Mouse (Mus musculus) lung, embryonic 16.5 days (tissue): ENCODE measurements around the gene Cckar. TPM values are rescaled to one million over a fixed set of nuclear protein-coding genes. Genes with fewer than 3 reads are reported as not detected.
"Not testable (repeated sequence)": the region's sequence is repeated elsewhere in the genome, so short reads cannot be mapped to it uniquely, and the experiment has no call there.

Experiments used
- ATAC-seq: fragments of 200-750 bp; cut with Nextera tagmentation; 2 replicates; pipeline ENCODE4 v1.8.0; 2017; ENCODE audit warnings: low read depth, mild to moderate bottlenecking, moderate library complexity
- H3K27ac ChIP-seq: fragments of 300-500 bp; sonication (generic); 2 replicates; pipeline ENCODE4 v1.5.1; 2014; ENCODE audit warnings: mild to moderate bottlenecking, control low read depth, low read length
- H3K27me3 ChIP-seq: fragments of 300-500 bp; sonication (generic); 2 replicates; pipeline ENCODE4 v1.6.1; 2014; ENCODE audit warnings: low read depth, low read length, mixed read lengths; ENCODE audit not compliant: control insufficient read depth, insufficient read depth
- H3K36me3 ChIP-seq: fragments of 300-500 bp; sonication (generic); 2 replicates; pipeline ENCODE4 v1.6.1; 2014; ENCODE audit warnings: low read length; ENCODE audit not compliant: control insufficient read depth, insufficient read depth
- H3K4me1 ChIP-seq: fragments of 300-500 bp; sonication (generic); replicated peaks from 2 replicates; pipeline ENCODE4 v1.6.1; 2014; ENCODE audit warnings: low read length, mixed read lengths; ENCODE audit not compliant: control insufficient read depth, insufficient read depth
- H3K4me2 ChIP-seq: fragments of 300-500 bp; sonication (generic); 2 replicates; pipeline ENCODE4 v1.6.1; 2014; ENCODE audit warnings: low read depth, low read length, control low read depth
- H3K4me3 ChIP-seq: fragments of 300-500 bp; sonication (generic); 2 replicates; pipeline ENCODE4 v1.5.1; 2014; ENCODE audit warnings: mild to moderate bottlenecking, low read length, control low read depth
- H3K9ac ChIP-seq: fragments of 300-500 bp; sonication (generic); 2 replicates; pipeline ENCODE4 v1.6.1; 2014; ENCODE audit warnings: low read length, control low read depth
- H3K9me3 ChIP-seq: fragments of 300-500 bp; sonication (generic); 2 replicates; pipeline ENCODE4 v1.6.1; 2016; ENCODE audit warnings: low read length; ENCODE audit not compliant: control insufficient read depth
- WGBS: fragments of 180-500 bp; shearing (Covaris S2); extraction: QIAGEN DNeasy Blood & Tissue Kit; methylation state at CpG from one replicate; pipeline ENCODE4 v1.1.7; 2014; 5-methylcytosine and 5-hydroxymethylcytosine counted together
- polyA plus RNA-seq: library from polyadenylated mRNA; unstranded; fragments of >200 nt; fragmentation: Nextera tagmentation; extraction: Ambion mirVana; gene quantifications from 2 replicates; pipeline ENCODE4 v1.2.1, GENCODE M21; 2015

Cckar gene
- polyA plus RNA-seq, 1 experiment from 2014 or later, result 48.7 TPM

DNA sequence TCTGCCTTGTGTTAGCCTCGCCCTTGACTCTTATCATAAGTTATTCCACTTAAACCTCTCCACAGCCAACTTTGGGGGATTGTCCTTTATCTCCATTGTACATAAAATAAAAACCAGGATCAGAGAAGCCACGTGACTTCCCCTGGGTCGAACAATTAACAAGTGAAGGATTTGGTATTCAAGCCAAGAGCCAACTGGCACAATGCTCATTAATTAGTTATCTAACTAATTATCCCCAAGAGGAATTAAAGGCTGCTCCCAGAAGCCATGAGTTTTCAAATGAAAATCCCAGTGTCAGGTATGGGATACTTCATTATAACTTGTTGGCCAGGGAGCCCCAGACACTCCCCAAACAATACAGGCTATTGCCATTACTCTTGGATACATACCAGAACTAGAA lies 23.6 kb downstream of the Cckar start:
- no peaks in the 10 kb centered on the region for H3K36me3 ChIP-seq
- H3K27ac ChIP-seq, result no peak overlapping the region
- H3K4me3 ChIP-seq, result no peak overlapping the region
- 43% methylated on average over 3 of the region's 3 CpGs for WGBS
- H3K9ac ChIP-seq, result no peak overlapping the region
- H3K4me1 ChIP-seq, result peaks cover 5% of the 10 kb centered on the region; the same call in 1 of the 2 replicates
- no peak overlapping the region for H3K4me2 ChIP-seq
- ATAC-seq, result peak; percentile 32; the same call in 1 of the 2 replicates
- H3K9me3 ChIP-seq, result no peaks in the 10 kb centered on the region
- no peaks in the 10 kb centered on the region for H3K27me3 ChIP-seq

GRCm38 (mm10) chr5:53679651-53680050 lies 27.9 kb downstream of the Cckar start:
- ATAC-seq, result no peak
- WGBS, result 58% methylated on average over 6 of the region's 6 CpGs
- H3K27ac ChIP-seq, result no peak overlapping the region

DNA sequence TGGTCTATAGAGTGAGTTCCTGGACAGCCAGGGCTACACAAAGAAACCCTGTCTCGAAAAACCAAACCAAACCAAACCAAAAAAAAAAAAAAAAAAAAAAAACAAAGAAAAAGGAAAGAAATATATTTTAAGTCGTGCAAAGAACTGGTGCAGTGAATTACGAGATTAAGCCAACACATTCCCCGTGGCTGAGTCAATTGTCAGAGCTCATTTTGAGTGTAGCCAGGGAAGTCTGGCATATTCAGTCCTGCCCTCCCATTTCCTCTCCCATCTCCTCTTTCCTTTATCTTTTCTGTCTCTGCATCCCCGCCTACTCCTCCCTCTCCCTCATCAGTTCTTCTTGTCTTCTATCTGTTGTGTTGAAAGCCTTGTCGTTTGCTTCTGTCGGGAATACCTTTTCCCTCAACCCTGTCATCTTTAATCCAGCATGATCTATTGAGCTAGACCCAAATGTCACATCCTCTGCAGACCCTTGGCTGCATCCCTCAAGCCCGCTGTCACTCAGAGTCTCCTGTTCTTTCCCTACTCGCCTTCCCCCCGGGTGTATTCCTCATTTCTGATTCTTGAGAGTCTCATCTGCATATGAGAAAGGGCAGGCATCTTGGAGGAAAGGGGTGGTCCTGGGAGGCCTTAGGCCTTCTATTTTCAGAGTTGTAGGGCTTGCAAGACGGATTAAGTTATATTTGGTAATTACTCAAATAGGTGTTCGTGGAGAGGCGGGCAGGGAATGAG lies 29.3 kb downstream of the Cckar start:
- Histone ChIP-seq H3K36me3 (no peaks in the 10 kb centered on the region), H3K27ac (no peak overlapping the region), H3K4me3 (no peak overlapping the region), H3K4me2 (no peak overlapping the region), H3K4me1 (no peaks in the 10 kb centered on the region; the same call in 1 of the 2 replicates), H3K9ac (no peak overlapping the region), H3K9me3 (no peaks in the 10 kb centered on the region), H3K27me3 (no peaks in the 10 kb centered on the region)
- WGBS, result 58% methylated on average over 13 of the region's 13 CpGs
- ATAC-seq, result no peak

More at GRCm38 (mm10) chr5:53679651-53680050, 27.9 kb downstream of the Cckar start:
- no peaks in the 10 kb centered on the region for H3K36me3 ChIP-seq
- no peak overlapping the region for H3K4me2 ChIP-seq
- H3K4me3 ChIP-seq, result no peak overlapping the region
- H3K9ac ChIP-seq, result no peak overlapping the region
- no peaks in the 10 kb centered on the region for H3K9me3 ChIP-seq
- H3K4me1 ChIP-seq, result peaks cover 5% of the 10 kb centered on the region; the same call in 1 of the 2 replicates
- no peaks in the 10 kb centered on the region for H3K27me3 ChIP-seq

DNA sequence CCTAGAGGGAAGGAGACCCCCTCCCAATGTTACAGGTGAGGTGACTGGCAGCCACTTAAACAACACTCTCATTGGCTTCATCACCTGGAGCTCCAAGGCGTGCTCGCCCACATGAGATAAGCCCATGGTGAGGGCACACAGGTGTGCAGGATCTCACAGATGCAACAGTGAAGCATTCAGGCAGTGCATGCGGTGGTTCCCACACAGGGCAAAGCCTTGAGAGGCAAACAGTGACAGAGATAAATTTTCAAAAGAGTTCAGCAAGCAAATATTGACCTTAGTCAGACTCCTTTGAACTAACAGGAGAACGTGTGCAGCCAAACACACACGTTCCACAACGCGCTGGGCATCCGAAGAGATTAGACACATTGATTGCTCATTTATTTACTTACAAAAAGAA lies 30.8 kb downstream of the Cckar start:
- Histone ChIP-seq H3K27ac (no peak overlapping the region), H3K4me3 (no peak overlapping the region), H3K36me3 (no peaks in the 10 kb centered on the region), H3K4me2 (no peak overlapping the region), H3K27me3 (no peaks in the 10 kb centered on the region), H3K4me1 (peaks cover 2% of the 10 kb centered on the region; the same call in 1 of the 2 replicates), H3K9me3 (no peaks in the 10 kb centered on the region), H3K9ac (no peak overlapping the region)
- WGBS, result 40% methylated on average over 8 of the region's 8 CpGs
- ATAC-seq, result no peak

DNA sequence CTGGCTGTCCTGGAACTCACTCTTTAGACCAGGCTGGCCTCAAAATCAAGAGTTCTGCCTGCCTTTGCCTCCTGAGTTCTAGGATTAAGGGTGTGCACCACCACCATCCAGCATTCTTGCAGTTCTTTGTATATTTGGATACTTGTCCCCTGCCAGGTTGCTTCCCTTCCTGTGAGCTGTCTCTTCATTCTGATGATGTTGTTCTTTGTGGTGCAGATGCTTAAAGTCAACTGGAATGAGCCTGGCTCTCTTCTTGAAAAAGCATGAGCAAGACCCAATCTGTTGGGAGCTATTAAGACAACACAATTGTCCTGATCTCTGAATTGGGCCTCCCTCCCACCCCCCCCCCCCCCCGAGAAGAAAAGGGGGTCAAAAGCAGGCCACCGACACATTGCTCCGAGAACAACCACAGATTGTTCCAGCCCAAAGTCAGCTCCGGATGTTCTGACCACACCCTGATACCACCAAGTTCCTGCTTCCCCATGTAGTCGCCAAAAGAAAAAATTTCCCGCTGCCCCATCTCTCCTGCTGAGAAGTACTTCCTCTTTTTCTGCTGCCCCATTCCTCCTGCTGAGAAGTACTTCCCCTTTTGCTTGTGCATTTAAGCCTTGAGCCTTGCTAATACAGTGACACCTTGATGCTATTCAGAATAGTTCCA lies 33.9 kb downstream of the Cckar start:
- not testable (repeated sequence) for ATAC-seq, H3K4me3 ChIP-seq, H3K36me3 ChIP-seq, H3K4me1 ChIP-seq, H3K27ac ChIP-seq, H3K9ac ChIP-seq, H3K27me3 ChIP-seq, H3K4me2 ChIP-seq, H3K9me3 ChIP-seq
- 83% methylated on average over 6 of the region's 6 CpGs for WGBS

DNA sequence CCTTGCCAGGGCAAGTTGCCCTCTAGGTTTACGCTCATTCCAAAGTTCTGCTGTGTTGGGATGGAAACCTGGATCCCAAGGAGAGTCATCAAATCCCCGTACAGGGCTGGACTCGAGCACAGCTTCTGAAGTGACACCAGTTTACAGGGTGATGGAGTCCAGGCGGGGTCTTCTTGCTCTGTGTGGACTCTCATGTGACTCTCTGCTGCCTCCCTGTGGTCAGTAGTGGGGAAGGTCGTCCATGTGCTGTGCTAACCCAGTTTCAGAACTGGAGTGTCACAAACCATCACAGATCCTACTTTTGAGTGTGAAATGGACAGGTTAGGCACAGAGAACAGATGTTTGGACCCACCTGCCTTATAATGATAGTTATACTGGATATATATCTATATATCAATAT lies 35.2 kb downstream of the Cckar start:
- Histone ChIP-seq H3K9ac (no peak overlapping the region), H3K27ac (no peak overlapping the region), H3K27me3 (no peaks in the 10 kb centered on the region), H3K36me3 (no peaks in the 10 kb centered on the region), H3K9me3 (no peaks in the 10 kb centered on the region), H3K4me3 (no peak overlapping the region), H3K4me1 (peaks cover 2% of the 10 kb centered on the region; the same call in 1 of the 2 replicates), H3K4me2 (no peak overlapping the region)
- WGBS, result 22% methylated on average over 5 of the region's 5 CpGs
- peak; percentile 71 for ATAC-seq

- Histone ChIP-seq H3K4me2 (no peak overlapping the region), H3K36me3 (no peaks in the 10 kb centered on the region), H3K4me1 (0 out of 2 replicates have a peak, but pooled peaks cover 2% of the 10 kb centered on the region), H3K27me3 (no peaks in the 10 kb centered on the region), H3K4me3 (no peak overlapping the region), H3K9me3 (no peaks in the 10 kb centered on the region), H3K9ac (no peak overlapping the region), H3K27ac (peak overlapping the region; percentile 27; the same call in 1 of the 2 replicates)
- 66% methylated on average over 4 of the region's 4 CpGs for WGBS
- ATAC-seq, result no peak
Measured at GRCm38 (mm10) chr5:53671507-53671906, 36.0 kb downstream of the Cckar start.

DNA sequence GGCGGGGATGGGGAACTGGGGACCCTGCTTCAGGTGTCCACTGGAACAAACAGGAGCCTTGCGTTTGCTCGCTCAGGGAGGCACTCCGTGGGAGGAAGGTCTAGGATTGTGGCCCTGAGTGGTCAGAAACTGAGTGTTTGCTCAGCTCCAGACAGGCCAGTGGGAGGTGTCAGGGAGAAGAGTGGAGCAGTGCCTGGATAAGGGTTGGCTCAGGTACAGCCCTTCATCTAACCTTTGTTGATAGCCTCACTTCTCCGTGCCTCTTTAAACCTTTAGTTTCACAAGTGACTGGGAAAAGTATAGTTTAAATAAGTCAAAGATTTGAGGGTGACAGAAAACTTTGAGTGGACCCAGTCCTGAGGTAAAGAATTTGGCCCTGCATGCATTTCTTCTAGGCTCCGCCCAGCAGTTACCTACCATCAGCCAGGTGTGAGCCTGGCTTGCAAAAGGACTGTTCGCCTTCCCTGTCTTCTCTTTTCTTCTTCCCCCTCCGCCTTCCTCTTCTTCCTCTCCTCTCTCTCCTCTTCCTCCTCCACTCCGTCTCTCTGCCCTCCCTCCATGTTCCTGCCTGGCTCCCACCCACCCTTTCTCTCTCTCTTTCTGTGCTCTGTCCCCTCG lies 37.1 kb downstream of the Cckar start:
- H3K9ac ChIP-seq, result no peak overlapping the region
- H3K4me1 ChIP-seq, result 0 out of 2 replicates have a peak, but pooled peaks cover 2% of the 10 kb centered on the region
- 57% methylated on average over 10 of the region's 10 CpGs for WGBS
- ATAC-seq, result peak; percentile 87
- H3K27ac ChIP-seq, result peak overlapping the region; percentile 90
- no peaks in the 10 kb centered on the region for H3K9me3 ChIP-seq
- no peaks in the 10 kb centered on the region for H3K27me3 ChIP-seq
- no peak overlapping the region for H3K4me3 ChIP-seq
- no peaks in the 10 kb centered on the region for H3K36me3 ChIP-seq
- peak overlapping the region; percentile 32; the same call in 1 of the 2 replicates for H3K4me2 ChIP-seq

DNA sequence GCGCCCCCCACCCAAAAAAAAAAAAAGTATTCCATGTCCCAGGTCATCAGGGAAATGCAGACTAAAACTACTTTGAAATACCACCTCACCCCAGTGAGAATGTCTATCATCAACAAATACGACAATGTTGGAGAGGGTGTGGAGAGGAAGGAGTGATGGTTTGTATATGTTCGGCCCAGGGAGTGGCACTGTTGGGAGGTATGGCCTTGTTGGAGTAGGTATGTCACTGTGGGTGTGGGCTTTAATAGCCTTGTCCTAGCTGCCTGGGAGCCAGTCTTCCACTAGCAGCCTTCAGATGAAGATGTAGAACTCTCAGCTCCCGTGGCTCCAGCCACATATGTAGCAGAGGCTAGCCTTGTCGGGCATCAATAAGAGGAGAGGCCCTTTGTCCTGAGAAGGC lies 39.5 kb downstream of the Cckar start:
- Histone ChIP-seq H3K4me3 (no peak overlapping the region), H3K36me3 (no peaks in the 10 kb centered on the region), H3K27ac (no peak overlapping the region), H3K4me1 (0 out of 2 replicates have a peak, but pooled peaks cover 2% of the 10 kb centered on the region), H3K9me3 (no peaks in the 10 kb centered on the region), H3K4me2 (no peak overlapping the region), H3K27me3 (no peaks in the 10 kb centered on the region), H3K9ac (no peak overlapping the region)
- WGBS, result 73% methylated on average over 5 of the region's 5 CpGs
- no peak for ATAC-seq
